Mouse (Mus musculus) gastrocnemius, postnatal 36 days (tissue): ENCODE data around the gene D630003M21Rik. TPM values are rescaled to one million over a fixed set of nuclear protein-coding genes. Genes with fewer than 3 reads are reported as not detected.

ENCODE experiments used
- DNase-seq, 2 experiments: peaks; one replicate each; pipeline ENCODE4 v3.0.0; 2022
- intact Hi-C: fragments of 180-260 bp; cut with DNase I; formaldehyde crosslinking; loops from one replicate; pipeline ENCODE4 v1.15.1; 2025
- long read RNA-seq, 2 experiments: library from polyadenylated mRNA; stranded (forward); transcript quantifications; one replicate each; pipeline ENCODE4 v2.0.0; 2021
- total RNA-seq, 2 experiments: library from RNA; stranded (reverse); gene quantifications; 2 replicates each; pipeline ENCODE4 v1.2.3; 2021

The D630003M21Rik gene
- total RNA-seq = 1 to 10 TPM; 2.2 TPM
- long read RNA-seq, experiment 1 = 0 reads
- long read RNA-seq, experiment 2, partial matches to known transcripts = 0 of 1 reads
- long read RNA-seq, experiment 2, other reads (novel, unspliced or antisense) = 0 of 1 reads

DNA sequence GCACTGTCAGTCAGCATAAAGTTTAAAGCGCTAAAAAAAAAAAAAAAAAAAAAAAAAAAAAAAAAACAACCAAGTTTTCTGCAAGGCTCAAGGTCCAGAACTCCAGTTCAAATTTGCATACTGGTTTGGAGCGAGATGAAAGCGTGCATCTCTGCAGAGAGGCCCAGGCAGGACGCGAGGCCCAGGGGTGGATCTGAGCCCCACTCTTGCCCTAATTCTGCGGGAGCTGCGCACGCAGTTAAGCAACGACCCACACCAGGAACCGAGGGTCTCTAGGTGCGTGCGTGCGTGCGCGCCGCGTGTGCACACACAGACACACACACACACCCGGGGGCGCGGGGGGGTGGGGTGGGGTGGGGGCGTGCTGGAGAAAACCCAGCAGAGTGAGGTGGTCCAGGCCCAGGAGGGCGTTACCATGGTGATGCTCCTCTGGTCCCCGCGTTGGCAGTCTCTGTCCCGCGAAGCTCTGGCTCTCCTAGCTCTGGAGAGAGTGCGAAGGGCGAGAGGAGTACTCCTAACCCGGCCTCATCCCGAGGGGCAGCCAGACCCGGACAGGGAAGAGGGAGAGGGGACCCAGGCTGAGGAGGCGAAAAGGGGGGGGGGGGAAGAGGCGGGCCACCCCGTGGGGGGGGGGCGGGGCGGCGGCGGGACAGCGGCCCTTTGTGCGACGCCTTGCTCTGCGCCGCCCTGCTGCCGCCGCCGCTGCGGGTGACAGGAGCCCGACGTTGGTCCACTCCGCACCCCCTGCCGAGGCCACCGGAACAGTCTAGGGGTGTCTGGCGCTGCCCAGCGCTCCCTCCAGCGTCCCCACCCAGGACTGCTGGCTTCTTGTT is at the start of gene D630003M21Rik:
Gene D630003M21Rik, minus strand, starts transcription at position 553 of the 833 bp plus-strand sequence.
- intact Hi-C loops = no loop called here
- DNase-seq = no peak

- no peak for DNase-seq
- intact Hi-C loops = no loop called here
Observed at GRCm38 (mm10) chr2:158276878-158277277, 47.9 kb upstream of the D630003M21Rik start.

DNA sequence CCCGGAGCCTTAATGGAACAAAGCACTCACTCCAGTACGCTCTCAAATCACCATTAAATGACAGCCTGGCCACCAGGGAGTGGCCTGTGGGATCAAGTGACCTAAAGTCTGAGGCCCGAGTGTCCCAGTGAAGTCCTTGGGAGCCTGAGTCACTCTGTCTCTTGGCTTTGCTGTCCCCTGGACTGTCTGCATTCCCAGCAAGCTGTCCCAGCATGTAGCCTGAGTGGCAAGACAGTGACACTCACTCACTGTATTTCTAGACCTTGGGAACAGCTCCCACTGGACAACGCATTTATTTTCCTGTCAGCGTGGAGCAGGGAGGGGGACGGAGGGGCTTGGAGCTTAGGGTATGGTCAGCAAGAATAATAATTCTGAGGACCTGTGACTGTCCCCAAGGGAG is 47.4 kb upstream of the D630003M21Rik start:
- no peak for DNase-seq
- intact Hi-C loops = no loop called here

GRCm38 (mm10) chr2:158275811-158276210 is 46.8 kb upstream of the D630003M21Rik start:
- intact Hi-C loops = no loop called here
- no peak for DNase-seq

- intact Hi-C loops = no loop called here
- DNase-seq = no peak
Observed at GRCm38 (mm10) chr2:158275349-158275748, 46.3 kb upstream of the D630003M21Rik start.

GRCm38 (mm10) chr2:158273646-158274045 is 44.6 kb upstream of the D630003M21Rik start:
- DNase-seq = no peak
- intact Hi-C loops = no loop called here

GRCm38 (mm10) chr2:158270017-158270416 is 41.0 kb upstream of the D630003M21Rik start:
- intact Hi-C loops = no loop called here

DNA sequence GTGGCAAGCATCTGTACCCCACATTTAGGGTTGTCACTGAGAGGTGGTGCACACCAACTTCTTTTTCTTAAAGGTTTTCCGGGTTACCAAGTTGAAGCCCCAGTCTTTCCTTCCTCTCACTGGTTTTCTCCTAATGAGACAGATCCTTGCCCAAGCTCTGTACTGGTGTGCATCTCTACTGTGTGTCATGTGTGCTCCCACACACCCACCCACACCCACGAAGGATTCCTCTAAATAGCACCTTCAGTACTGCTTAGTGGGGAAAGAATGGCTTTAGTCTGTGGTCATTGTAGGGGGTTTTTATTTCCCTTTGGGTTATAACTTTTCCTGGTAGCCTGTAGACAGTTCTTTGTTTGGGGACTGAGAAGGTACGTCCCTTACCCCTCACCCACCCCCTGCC is 35.9 kb upstream of the D630003M21Rik start:
- no peak for DNase-seq
- intact Hi-C loops = no loop called here

More at GRCm38 (mm10) chr2:158270017-158270416, 41.0 kb upstream of the D630003M21Rik start:
- no peak for DNase-seq

- intact Hi-C loops = no loop called here
- no peak for DNase-seq
Observed at GRCm38 (mm10) chr2:158259498-158259897, 30.5 kb upstream of the D630003M21Rik start.

DNA sequence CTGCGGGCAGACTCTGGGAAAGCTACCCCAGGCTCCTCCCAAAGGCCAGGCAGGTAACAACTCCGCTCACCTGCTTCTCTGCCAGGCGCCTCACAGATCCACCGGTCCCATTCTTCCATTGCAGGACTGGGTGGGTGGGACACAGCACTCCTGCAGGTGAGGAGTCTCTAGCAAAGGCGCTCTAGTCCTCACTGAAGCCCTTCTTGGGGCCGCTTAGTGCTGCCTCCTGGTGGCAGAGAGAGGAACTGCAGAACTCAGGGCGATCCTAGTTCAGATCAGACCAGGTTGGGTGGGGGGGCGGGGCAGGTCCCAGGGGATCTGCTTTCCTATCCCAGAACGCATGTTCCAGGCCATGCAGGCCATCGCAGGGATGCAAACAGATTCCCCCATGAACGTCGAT is 29.8 kb upstream of the D630003M21Rik start:
- peak; percentile 60 to 65 for DNase-seq
- intact Hi-C loops = loop anchor here (1.0 kb wide), 1 partner anchor 50 kb away; no protein-coding TSS in a partner anchor

GRCm38 (mm10) chr2:158258005-158258418 is 29.0 kb upstream of the D630003M21Rik start, which contains the start of gene Bpi:
Gene Bpi, plus strand, starts transcription at chr2:158258094.
- intact Hi-C loops = loop anchor here (1.0 kb wide), 1 partner anchor 50 kb away; no protein-coding TSS in a partner anchor
- no peak for DNase-seq

DNA sequence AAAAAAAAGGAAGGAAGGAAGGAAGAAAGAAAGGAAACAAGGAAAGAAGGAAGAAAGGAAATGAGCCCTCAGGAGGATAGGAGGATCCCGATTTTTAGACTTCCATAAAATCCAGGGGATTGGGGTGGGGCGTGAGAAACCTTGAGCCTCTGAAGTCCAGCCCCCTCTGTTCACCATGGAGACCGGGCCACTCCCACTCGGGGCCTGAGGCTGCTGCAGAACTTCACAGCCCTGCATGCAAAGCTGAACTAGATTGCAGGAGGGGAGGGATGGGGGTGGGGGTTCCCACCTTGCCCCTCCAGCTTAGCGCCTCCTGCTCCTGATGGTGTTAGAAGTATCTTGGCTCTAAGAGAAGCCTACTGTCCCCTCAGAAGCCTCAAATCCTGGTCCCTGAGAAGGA is 27.9 kb upstream of the D630003M21Rik start:
- DNase-seq = peak; percentile 21 to 24
- intact Hi-C loops = no loop called here

GRCm38 (mm10) chr2:158253806-158254205 is 24.8 kb upstream of the D630003M21Rik start:
- intact Hi-C loops = no loop called here
- no peak for DNase-seq

DNA sequence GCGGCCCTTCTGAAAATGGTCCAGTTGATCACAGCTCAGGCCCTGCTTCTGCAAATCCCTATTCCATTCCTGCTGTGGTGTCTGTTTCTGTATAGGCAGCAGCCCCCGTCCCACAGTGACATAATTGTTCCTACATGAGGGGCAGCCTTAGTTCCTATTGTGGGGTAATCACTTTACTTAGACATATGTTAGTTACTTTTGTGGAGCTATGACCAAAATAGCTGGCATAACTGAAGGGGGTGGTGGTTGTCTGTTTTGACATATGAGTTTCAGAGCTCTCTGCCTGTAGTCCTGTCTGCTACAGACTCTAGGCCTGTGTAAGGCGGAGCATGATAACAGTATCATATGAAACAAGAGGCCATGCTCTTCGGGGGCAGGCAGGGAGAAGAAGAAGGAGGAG is 21.5 kb upstream of the D630003M21Rik start:
- no peak for DNase-seq
- intact Hi-C loops = no loop called here

DNA sequence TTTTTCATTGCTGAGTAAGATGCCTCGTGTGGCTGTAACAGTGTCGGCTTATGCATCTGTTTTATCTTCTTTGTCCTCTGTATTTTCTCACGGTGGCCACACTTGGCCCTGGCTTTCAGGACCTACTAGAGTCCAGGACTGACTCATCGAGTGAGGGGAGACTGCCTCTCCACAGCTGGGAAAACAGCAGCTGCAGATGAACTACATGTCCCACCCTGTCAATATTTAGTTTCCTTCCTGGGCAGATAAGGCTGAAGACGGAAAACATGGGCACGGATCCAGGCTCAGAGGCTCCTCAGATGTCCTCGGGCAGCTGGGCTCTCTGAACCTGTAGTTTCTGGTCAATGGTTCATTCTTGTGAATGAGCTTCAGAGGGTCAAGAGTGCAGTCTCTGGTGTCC is 19.3 kb upstream of the D630003M21Rik start:
- DNase-seq = peak; percentile 32 to 45
- intact Hi-C loops = no loop called here

GRCm38 (mm10) chr2:158247852-158248251 is 18.8 kb upstream of the D630003M21Rik start:
- intact Hi-C loops = no loop called here
- no peak for DNase-seq

- DNase-seq = no peak
- intact Hi-C loops = no loop called here
Observed at GRCm38 (mm10) chr2:158245072-158245817, 16.2 kb upstream of the D630003M21Rik start.

DNA sequence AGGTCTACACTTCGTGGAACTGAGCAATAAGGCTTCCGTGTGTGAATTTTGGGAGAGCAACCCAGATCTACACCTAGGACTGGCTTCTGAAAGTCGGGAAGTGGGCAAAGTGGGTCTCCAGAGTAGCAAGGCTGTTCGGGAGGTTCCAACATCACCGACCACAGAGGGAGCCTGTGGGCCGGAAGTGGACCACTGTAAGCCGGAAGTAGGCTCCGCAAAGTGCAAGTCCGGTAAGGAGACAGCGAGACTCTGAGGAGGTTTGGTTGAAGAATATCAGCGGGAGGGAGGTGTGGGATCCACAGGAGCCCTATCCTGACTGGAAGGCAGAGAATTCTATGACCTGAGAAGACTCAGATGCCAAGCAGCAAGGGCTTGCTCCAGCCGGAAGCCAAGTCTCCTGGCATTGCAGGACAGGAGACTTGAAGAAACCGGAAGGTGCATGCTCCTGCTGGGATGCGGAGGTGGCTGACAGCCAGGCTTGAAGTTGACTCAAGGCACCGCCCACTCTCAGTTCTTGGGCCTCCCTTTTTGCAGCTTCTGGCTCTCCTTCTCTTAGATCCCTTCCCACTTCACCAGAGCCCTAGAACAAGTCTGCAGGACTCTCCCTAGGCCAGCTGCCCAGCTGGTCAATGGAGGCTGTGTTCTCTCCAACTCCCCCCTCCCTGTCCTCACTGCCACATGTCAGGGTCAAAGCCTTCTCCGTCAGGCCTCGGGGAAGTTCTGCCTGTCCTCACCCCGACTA is 14.3 kb upstream of the D630003M21Rik start:
- intact Hi-C loops = no loop called here
- DNase-seq = peak in 1 of 2 experiments; percentile 51

- DNase-seq = peak; percentile 55
Observed at GRCm38 (mm10) chr2:158242170-158242896, 13.3 kb upstream of the D630003M21Rik start.

More at GRCm38 (mm10) chr2:158242170-158242896, 13.3 kb upstream of the D630003M21Rik start:
- intact Hi-C loops = no loop called here
